Mouse (Mus musculus) Muller cell, postnatal 12 days (primary cell): ENCODE results near the gene Igf2bp3.

ENCODE experiments used
- DNase-seq: peaks from one replicate; pipeline ENCODE4 v3.0.0-alpha.2; 2015; ENCODE audit errors: inconsistent ontology term

Gene Igf2bp3

DNA sequence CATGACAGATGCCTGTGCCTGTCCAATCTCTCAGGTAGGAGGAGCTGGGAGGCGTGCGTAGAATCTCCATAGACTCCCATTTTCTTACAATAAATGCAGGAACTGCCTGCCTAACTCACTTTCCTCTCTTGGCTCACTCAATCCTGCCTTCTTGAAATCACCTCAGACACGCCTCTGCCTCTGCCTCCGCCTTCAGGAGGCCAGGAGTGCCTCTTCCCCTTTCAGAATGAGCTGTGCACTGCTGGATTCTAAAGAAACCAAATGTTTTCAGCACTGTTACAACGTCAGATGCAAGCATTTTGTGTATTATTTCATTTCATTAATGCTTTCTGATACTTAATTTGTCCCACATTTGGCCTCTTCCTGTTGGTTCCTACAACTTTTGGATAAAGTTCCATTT is 38.7 kb downstream of the Igf2bp3 start:
- no peak for DNase-seq

DNA sequence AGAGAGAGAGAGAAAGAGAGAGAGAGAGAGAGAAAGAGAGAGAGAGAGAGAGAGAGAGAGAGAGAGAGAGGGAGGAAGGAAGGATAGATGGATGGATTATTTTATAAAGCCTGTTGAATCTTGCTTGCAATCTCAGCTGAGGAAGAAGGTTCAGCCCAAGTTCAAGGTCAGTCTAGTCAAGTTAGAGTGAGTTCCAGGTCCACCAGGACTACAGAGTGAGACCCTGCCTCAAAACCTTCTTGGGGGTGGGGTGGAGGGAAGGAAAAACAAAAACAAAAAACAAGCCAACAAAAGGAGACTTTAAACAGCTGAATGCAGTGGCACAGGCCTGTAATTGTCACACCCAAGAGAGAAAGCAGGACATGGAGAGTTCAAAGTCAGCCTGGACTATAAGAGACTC is 40.1 kb downstream of the Igf2bp3 start:
- no peak for DNase-seq

DNA sequence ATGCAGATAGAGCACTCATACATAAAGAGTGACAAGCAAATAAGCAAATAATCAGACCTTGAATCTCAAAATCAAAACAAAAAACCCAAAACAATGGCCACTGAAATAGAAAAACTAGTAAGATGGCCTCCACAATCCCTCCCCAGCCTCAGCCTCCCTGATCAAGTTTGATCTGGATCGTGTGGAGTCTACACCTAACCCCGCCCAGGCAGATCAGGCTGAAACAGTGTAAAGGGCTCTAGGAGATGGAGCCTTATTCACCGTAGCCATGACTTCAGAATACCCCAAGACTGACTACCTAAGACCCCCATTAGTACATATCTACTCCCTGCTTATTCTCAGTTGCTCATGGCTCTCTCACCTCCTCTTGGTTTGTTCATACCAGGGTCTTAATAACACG is 41.1 kb downstream of the Igf2bp3 start:
- no peak for DNase-seq

DNA sequence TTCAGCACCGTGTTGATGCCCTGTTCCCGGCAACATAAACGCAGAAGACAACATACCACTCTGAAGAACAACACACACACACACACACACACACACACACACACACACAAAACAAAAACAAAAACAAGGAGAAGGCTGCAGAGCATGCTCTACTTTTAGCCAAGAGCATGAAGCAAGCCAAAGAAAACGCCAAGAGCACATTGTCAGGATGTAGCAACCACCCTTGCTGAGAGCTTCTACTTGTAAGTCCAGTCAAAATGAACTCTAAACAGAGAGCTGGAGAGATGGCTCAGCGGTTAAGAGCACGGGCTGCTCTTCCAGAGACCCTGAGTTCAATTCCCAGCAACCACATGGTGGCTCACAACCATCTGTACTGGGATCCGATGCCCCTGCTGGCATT is 41.5 kb downstream of the Igf2bp3 start:
- no peak for DNase-seq

DNA sequence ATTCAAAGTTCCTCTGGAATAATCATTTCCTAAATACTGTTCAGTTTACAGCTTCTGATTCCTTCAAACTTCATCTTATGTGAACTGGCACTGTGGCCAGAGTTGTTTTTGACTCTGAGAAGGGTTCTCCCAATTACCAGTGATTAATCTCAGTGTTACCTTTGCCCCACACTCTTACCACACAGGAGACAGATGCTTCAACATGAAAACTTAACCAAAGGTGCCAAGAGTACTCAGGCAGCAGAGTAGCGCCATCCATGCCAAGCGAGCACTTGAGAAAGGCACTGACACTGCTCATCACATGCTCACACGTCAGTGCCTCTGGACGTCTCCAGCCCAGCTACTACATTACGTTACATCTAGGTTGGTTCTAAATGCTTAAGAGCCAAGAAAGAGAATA is 43.5 kb downstream of the Igf2bp3 start:
- DNase-seq = no peak

DNA sequence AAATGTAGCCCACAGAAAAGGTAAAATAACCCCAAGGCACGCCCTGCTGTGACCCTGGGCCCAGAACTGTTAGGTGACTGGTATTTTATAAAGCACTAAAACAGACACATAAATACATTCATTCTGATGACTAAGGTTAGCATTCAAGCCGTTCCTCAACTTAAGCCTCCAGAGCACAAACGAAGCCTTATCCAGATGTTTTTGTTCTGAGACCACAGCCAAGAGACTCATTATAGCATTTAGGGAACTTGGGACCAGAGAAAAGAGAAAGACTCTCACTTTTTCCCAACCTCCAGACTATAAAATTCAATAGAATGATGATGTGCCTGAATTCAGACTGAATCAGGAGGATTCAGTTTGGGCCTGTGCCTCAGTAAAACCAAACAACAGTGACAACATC is 46.1 kb downstream of the Igf2bp3 start:
- no peak for DNase-seq

DNA sequence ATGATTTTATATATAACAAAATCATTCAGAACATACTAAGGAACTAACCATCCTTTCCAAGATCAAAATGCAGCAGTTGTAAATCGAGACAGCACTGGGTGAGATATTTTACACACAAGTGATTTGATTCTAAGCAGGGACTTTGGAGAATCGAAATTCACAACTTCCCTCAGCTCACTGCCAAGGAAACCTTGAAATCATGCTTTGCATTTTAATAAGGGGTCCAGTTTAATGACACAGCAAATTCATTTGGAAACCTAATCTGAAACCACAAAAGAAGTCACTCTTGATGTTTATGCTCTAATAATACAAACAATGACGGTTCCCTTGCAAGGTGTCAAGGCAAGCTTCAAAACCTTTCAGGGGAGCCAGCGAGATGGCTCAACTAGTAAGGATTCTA is 47.4 kb downstream of the Igf2bp3 start:
- no peak for DNase-seq

DNA sequence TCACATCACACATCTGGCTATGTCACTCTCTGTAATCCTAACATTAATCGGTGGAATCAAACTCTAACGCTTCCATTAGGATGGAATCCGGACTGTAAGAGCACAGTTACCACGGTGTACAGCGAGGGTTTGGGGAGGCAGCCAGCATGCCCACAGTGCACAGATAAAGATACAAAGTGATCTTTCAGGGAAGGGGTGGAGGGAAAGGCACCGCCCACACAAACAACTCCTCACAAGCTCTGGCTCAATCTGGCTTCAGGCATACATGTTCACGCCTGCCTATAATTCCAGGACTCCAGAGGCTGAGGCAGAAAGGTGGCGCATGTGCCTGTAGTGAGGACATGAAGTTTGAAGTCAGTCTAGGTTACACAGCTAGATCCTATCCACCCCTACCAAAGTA is 48.4 kb downstream of the Igf2bp3 start:
- no peak for DNase-seq

DNA sequence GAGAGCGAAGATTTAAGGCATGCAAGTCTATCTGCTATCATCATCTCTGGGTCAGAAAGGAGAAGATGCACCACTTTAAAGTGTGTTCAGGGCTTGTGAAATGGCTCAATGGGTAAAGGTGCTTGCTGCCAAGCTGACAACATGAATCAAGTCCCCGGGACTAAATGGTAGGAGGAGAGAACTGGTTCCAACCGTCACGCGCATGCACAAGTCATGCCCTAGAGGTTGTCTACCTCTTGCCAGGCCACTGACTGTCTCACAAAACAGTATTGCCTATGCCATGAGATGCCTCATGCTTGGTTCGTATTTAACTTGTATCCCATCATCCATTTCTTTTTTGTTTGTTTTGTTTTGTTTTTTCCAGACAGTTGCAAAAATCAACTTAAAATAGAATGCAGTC is 48.9 kb downstream of the Igf2bp3 start:
- DNase-seq = no peak

DNA sequence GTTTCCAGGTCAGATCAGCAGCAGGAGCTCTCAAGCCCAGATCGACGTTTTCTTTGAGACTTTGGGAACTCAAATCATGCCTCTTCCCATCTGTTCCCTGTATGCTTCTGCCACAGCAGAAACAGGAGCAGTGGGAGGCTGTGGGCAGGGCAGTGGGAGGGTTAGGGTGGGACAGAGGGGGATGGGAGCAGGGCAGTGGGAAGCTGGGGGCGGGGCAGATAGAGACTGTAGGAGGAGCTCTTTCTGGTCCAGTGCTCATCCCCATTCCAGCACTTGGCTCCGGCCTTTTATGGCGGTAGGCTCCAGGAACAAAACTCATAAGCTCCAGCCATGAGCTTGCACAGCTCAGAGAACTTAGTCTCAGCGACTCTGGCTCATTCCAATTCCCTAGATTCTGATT is 49.7 kb downstream of the Igf2bp3 start:
- no peak for DNase-seq

DNA sequence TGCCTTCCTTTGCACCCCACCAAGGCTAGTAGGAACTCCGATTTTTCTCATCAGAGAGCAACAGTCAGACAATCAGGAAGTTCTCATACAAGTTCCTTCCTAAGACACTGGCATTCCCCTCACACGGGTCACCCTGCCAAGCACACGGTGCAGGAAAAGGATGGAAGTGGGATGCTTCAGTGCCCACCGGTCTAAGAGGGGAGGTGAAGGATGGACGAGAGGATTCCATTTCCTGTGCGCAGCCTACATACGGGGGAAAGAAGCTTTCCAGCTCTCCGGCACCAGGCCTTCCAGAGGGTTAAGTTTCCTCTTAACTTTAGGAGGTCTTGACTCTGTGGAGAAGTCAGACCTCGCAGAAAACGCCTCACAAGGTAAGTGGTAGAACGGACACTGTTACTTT is 50.1 kb downstream of the Igf2bp3 start:
- no peak for DNase-seq

DNA sequence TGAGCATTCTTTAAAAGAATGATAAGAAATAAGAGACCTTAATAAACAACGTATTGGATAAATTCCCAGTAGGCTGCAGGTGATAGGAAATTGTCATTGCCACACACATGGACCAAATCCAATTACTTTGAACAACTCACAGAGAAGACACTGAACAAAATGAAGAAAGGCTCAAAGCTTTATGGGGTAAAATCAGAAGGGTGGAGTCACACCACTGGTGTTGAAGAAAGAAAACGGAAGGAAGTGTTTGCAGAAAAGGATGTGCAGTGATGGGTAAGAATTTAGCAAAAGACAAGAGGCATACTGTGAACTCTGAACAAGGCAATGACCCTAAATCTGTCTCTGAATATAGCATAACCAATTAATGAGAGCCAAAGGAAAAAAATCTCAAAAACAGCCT is 54.8 kb downstream of the Igf2bp3 start:
- no peak for DNase-seq

DNA sequence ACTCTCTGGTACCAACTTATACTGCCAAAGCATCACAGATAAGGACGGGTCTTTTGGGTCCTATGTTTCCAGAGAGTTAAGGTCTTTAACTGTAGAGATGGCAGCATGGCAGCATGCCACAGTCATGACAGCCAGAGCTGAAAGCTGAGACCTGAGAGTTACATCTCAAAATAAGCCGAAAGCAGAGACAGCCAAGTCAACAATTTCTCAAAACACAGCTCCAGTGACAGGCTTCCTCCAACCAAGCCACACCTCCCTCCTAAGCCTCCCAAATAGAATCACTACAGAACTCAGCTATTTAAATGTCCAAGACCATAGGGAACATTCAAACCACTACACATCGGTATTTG is 58.0 kb downstream of the Igf2bp3 start:
- no peak for DNase-seq

DNA sequence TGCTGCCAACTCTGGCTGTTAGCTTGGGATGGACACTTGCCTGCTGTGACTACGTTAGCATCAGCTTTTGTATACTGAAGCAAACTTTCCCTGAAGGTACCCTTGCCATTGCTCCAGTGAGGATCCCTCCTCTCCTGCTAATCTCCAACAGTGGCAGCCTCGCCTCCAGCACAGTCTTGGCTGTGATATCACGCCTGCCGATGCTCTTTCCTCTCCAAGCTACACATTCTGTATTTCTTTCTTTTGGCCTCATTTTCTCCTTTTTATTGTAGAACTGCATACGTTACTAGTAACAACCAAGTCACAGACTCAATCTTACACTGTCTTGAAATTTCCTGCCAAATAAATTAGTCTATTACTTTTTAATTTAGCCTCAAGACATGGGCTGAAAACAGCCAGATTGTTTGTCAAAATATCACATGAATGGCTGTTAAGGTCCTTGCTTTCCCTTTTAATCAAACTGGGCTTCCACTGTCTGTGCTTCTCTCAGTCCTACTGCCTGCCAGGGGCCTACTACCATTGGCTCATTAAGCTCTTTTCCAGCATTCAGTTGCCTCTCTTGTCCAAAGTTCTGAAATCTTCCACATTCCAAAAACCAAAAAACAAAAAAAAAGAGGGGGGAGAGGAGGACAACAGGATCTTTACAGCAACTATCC is 58.5 kb downstream of the Igf2bp3 start:
- DNase-seq = no peak

DNA sequence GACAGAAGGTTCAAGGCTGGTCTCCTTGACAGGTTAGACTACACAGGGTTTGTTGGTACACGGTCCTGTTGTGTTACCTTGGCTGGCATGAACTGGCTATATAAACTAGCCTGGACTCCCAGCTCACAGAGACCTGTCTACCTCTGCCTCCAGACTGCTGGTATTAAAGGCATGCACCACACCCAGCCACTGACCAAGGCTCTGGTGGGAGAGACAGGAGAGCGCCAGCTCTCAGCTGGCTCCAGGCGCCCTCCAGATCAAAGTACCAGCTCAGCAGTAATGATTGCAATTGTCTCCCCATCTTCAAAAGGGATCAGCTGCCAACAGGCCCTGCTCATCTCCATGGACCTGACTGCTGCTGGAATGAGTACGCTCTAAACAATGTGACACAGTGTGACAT is 63.3 kb downstream of the Igf2bp3 start:
- peak; percentile 14 for DNase-seq

DNA sequence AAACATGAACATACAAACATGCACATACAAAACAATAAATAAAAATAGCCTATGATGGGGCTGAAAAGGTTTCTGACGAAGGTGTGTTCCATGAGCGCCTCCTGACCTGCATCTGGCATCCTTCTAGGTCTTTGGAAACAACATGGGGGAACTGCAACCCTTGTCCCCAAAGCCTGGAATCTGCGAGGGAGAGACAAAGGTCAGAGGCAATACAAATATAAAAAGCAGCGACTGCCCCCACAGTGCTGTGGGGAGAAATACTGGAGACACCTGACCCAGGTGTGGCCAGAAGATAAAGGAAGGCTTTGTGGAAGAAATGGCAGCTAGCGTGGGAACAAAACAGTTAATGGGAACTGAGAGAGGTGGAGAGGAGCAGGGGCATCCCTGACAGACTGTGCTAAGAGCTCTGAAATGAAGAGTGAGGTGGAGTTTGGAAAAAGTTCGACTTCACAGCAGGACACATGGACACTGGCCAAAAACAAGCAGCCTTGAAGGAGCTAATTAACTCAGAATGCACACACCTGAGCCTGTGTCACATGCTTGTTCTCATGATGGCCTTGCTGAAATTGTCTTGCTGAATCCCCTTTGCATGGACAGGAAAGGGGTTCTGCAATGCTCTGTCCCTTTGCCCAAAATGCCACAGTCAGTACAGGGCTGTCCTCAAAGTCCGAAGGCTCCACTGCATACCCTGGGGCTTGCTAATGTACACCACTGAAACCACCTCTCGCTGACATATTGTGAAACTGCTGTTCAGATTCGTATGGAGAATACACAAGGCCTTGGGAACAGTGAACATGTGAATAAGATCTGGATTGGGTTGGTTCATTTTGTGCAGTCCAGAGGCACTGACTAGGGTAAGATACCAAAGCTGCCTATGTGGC is 64.2 kb downstream of the Igf2bp3 start:
- DNase-seq = no peak

DNA sequence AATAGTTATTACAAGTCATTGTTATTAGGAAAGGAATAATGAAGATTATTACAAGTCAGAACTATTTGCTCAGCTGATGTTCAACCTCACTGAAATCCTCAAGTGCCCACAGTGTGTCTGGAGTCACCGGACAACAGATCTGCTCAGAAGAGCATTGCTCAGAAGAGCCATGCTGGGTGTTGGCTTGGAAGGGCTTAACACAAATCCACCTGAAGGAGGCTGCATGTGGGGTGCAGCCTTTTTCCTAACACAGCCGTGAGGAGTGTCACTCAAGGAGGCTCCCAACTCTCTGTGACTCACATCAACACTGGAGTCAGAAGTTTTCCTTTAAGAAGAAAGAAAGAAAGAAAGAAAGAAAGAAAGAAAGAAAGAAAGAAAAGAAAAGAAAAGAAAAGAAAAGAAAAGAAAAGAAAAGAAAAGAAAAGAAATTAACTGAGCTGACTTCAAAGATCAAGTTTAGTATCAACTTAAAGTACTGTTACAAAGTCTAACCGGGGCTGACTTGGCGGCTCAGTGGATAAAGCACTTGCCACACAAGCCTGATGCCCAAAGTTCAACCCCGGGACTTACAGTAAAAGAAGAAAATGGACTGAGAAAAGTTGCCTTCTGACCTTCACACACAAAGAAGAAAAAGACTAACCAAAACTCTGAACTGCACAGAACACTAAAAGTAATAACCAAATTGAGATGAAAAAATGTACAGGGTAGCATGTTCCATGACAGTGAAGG is 65.4 kb downstream of the Igf2bp3 start:
- DNase-seq = no peak

DNA sequence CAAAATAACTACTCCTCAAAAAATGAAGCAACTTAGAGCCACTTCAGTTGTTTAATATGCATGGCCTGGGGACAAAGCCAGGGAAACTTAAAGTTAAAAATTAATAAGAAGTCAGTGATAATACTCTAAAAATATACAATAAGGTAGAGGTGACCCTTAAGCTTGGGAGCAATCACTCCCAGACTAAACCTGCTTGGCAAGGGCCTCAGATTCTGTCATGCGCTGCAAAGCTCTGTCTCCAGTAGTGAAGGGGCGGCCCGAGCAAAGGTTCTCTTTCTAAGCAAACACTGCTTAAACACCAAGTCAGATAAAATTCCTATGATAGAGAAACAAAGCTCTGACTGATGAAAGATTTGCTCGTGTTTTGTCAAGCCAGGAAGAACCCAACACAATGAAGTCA is 66.0 kb downstream of the Igf2bp3 start:
- no peak for DNase-seq

DNA sequence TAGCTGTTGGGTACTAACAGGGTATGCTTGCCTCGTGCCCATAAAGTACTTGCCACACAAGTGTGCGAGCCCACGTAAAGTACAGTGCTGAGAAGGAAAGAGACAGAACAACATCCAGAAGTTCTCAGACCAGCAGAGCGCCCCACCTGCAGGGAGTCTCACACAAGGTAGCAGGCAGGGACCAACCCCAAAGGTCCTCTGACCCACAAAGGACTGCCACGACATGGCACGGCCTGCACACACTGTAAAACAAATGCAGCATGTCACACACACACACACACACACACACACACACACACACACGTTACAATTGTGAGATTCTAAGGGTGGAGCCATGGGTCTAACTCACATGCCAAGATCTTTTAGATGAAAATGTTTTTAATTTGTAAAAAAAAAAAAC is 66.4 kb downstream of the Igf2bp3 start:
- DNase-seq = no peak

DNA sequence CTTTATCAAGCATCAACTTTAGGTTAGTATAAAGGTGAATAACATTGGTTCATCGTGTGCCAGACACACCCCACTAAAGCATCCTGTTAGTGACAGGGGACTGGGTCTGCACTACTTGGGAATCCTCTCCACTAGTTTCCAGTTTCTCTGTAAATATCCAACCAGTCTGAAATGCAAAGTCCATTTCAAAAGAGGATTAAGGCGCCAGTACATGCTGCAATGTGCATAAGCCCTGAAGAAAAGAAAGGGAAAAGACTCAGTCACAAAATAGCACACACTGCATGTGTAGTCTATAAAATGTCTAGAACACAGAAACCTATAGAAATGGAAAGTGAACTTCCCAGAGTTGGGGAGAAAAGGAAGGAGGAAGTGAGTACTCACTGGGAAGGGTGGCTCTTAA is 68.3 kb downstream of the Igf2bp3 start:
- DNase-seq = no peak

DNA sequence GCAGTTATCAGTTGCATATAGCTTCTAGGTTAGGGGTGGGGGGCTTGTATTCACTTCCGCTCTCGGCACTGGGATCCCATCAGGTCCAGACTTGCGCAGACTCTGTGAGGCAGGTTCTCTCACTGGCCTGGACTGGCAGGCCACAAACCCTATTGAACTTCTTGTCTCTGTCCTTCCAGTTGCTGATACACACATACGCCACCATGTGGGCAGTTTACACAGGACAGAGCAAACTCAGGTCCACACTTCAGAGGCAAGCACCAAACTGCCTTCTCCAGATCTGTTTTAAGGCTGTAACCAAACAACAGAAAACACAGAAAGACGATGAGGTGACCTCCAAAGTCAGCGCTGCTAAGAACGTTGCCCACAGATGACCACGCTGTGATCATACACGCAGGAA is 72.3 kb downstream of the Igf2bp3 start:
- DNase-seq = no peak

DNA sequence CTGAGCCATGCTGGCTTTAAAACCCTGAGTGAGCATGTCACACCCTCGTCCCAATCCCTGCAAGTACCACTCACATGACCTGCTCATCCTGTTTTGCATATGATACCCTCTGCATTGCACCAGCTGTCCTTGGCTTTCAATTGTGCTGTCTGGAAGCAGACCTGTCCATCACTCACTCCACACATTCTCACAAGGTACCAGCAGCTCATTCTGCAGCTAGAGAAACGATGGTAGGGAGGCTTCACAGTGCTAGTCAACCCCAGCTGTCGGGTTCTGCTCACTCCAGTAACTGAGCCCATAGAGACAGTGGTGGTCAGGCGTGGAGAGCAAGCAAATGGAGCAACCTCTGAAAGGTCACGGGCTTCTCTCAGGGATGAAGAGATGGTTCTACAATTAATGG is 73.6 kb downstream of the Igf2bp3 start:
- no peak for DNase-seq
